In the genomic region with DNA sequence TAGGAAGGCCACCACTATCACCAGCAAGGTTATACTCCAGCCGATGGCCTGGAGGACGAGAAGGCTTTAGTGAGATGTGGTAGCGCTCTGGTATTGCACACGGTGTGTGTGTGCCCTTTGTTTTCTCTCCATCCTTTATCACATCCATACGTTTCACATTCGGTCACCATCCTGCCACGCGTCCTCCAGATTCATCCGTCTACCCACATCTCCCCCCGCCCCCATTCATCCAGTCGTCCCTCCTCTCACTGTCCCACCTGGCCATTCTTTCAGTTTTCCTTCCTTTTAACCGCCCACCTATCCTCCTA, we compare ENCODE assay signal across 10 mouse cellular contexts. TPM values are rescaled to one million over a fixed set of nuclear protein-coding genes. Genes with fewer than 3 reads are reported as not detected.
DNase-seq lines count a peak whose midpoint lies in the region; ATAC-seq and TF ChIP-seq lines count a peak whose summit lies in the region.
"Had no signal": no experiment of that assay in that cellular context is flagged by ENCODE, and none has a peak within 500 bp of the region (broad histone marks: within the 10 kb centered on the region; RNA-seq: fewer than 3 reads in every experiment).

No protein-coding gene starts in this region.

- TF ChIP-seq EP300 in heart, adult 2 months (IDR thresholded peaks at IDR 0.05; ENCODE audit: insufficient read depth, low read depth, low read length), result no peak

- TF ChIP-seq CTCF in heart, adult 2 months (IDR thresholded peaks at IDR 0.05), result no peak

- H3K4me2 ChIP-seq in heart, embryonic 15.5 days, result peak overlapping the region; percentile 59
- H3K4me2 ChIP-seq in hindbrain, embryonic 12.5 days (replicated peaks), result peak overlapping the region; percentile 53
- peak overlapping the region; percentile 52 for H3K4me2 ChIP-seq in midbrain, embryonic 12.5 days (replicated peaks)

- no peak for TF ChIP-seq POLR2A in heart, adult 2 months (IDR thresholded peaks at IDR 0.05; ENCODE audit: insufficient read depth, low read depth, low read length)

- intact Hi-C loops in heart, adult 2 months (cut with DNase I), result no loop called here

- H3K27me3 ChIP-seq in heart, embryonic 15.5 days, result peaks cover 19% of the 10 kb centered on the region
- H3K27me3 ChIP-seq in heart, adult 2 months (ENCODE audit: control insufficient read depth, insufficient read depth, low read length), result no peaks in the 10 kb centered on the region; the same call in 1 of the 2 replicates
- peaks cover 45% of the 10 kb centered on the region for H3K27me3 ChIP-seq in embryonic facial prominence, embryonic 10.5 days (replicated peaks; ENCODE audit: low read depth, poor library complexity, severe bottlenecking)
- H3K27me3 ChIP-seq in hindbrain, embryonic 12.5 days, result peaks cover 20% of the 10 kb centered on the region; the same call in 1 of the 2 replicates
- H3K27me3 ChIP-seq in midbrain, embryonic 12.5 days, result peaks cover 19% of the 10 kb centered on the region

- no peak for ATAC-seq in heart, embryonic 15.5 days (replicated peaks; ENCODE audit: insufficient number of reproducible peaks, insufficient read depth, low FRiP score, low read depth)
- no peak for ATAC-seq in hindbrain, embryonic 12.5 days (ENCODE audit: low FRiP score)
- ATAC-seq in midbrain, embryonic 12.5 days (ENCODE audit: low FRiP score, low read depth), result no peak
- ATAC-seq: CD4-positive, CD25-positive, alpha-beta regulatory T cell, adult 4 months had no signal

- no peak overlapping the region for H3K27ac ChIP-seq in heart, embryonic 15.5 days
- no peak overlapping the region for H3K27ac ChIP-seq in heart, adult 2 months
- peak overlapping the region; percentile 5; the same call in 1 of the 2 replicates for H3K27ac ChIP-seq in embryonic facial prominence, embryonic 10.5 days (replicated peaks)
- H3K27ac ChIP-seq in hindbrain, embryonic 12.5 days, result no peak overlapping the region
- no peak overlapping the region for H3K27ac ChIP-seq in midbrain, embryonic 12.5 days (replicated peaks)

- H3K4me3 ChIP-seq in heart, embryonic 15.5 days, result peak overlapping the region; percentile 34
- no peak overlapping the region for H3K4me3 ChIP-seq in heart, adult 2 months
- H3K4me3 ChIP-seq in embryonic facial prominence, embryonic 10.5 days, result peak overlapping the region; percentile 52
- peak overlapping the region; percentile 28; the same call in 1 of the 2 replicates for H3K4me3 ChIP-seq in hindbrain, embryonic 12.5 days
- peak overlapping the region; percentile 35 for H3K4me3 ChIP-seq in midbrain, embryonic 12.5 days

- H3K4me1 ChIP-seq in heart, embryonic 15.5 days (replicated peaks), result peaks cover 10% of the 10 kb centered on the region
- H3K4me1 ChIP-seq in heart, adult 2 months (ENCODE audit: control insufficient read depth, insufficient read depth, low read length), result no peaks in the 10 kb centered on the region
- peaks cover 21% of the 10 kb centered on the region for H3K4me1 ChIP-seq in embryonic facial prominence, embryonic 10.5 days
- H3K4me1 ChIP-seq in hindbrain, embryonic 12.5 days, result 0 out of 2 replicates have a peak, but pooled peaks cover 4% of the 10 kb centered on the region
- no peaks in the 10 kb centered on the region for H3K4me1 ChIP-seq in midbrain, embryonic 12.5 days

- no peaks in the 10 kb centered on the region for H3K9me3 ChIP-seq in heart, embryonic 15.5 days (replicated peaks)
- H3K9me3 ChIP-seq in embryonic facial prominence, embryonic 10.5 days, result no peaks in the 10 kb centered on the region
- H3K9me3 ChIP-seq in hindbrain, embryonic 12.5 days (replicated peaks), result no peaks in the 10 kb centered on the region
- no peaks in the 10 kb centered on the region for H3K9me3 ChIP-seq in midbrain, embryonic 12.5 days

- H3K79me2 ChIP-seq in heart, adult 2 months (replicated peaks; ENCODE audit: control insufficient read depth, insufficient read depth, low read length), result no peaks in the 10 kb centered on the region

- WGBS in heart, embryonic 15.5 days, result 62% methylated on average over 12 of the region's 12 CpGs
- WGBS in heart, adult 2 months, result 61% methylated on average over 12 of the region's 12 CpGs
- 55% methylated on average over 12 of the region's 12 CpGs for WGBS in embryonic facial prominence, embryonic 10.5 days
- 63% methylated on average over 12 of the region's 12 CpGs for WGBS in hindbrain, embryonic 12.5 days
- 66% methylated on average over 12 of the region's 12 CpGs for WGBS in midbrain, embryonic 12.5 days

- no peak overlapping the region; the same call in 1 of the 2 replicates for H3K9ac ChIP-seq in heart, embryonic 15.5 days
- H3K9ac ChIP-seq in heart, adult 2 months (ENCODE audit: low read depth, low read length), result no peak overlapping the region
- no peak overlapping the region for H3K9ac ChIP-seq in hindbrain, embryonic 12.5 days
- peak overlapping the region; percentile 7; the same call in 1 of the 2 replicates for H3K9ac ChIP-seq in midbrain, embryonic 12.5 days (replicated peaks)

- no peak for DNase-seq in heart, adult 2 months
- no peak for DNase-seq in embryonic facial prominence, embryonic 10.5 days (ENCODE audit: low spot score)
- DNase-seq in left cerebral cortex, adult 9 months (ENCODE audit: low spot score in 2 of 2), result no peak
- no peak for DNase-seq in layer of hippocampus, adult 18-20 months (ENCODE audit: low spot score in 2 of 2)
- DNase-seq in thymus, adult 18-20 months, result no peak
- DNase-seq: lung, postnatal 10 days had no signal

- no peaks in the 10 kb centered on the region for H3K36me3 ChIP-seq in heart, embryonic 15.5 days
- no peaks in the 10 kb centered on the region for H3K36me3 ChIP-seq in heart, adult 2 months (ENCODE audit: control insufficient read depth, insufficient read depth, low read length)
- H3K36me3 ChIP-seq in embryonic facial prominence, embryonic 10.5 days (replicated peaks), result no peaks in the 10 kb centered on the region
- no peaks in the 10 kb centered on the region for H3K36me3 ChIP-seq in hindbrain, embryonic 12.5 days
- no peaks in the 10 kb centered on the region for H3K36me3 ChIP-seq in midbrain, embryonic 12.5 days

RNA-seq across cellular contexts. Expression of gene Calhm3, which starts 5.5 kb away (rescaled TPM):
- polyA plus RNA-seq in heart, embryonic 15.5 days (2015; fragmentation: Nextera tagmentation; extraction: Ambion mirVana), result not detected in 2 replicates
- total RNA-seq in heart, adult 2 months (2021), result not detected
- not detected in 2 replicates for polyA plus RNA-seq in heart, adult 2 months (2012; rRNA removed)
- polyA plus RNA-seq in embryonic facial prominence, embryonic 10.5 days (2016; fragmentation: Nextera tagmentation; extraction: Ambion mirVana), result not detected in 2 replicates
- polyA plus RNA-seq in hindbrain, embryonic 12.5 days (2016; fragmentation: Nextera tagmentation; extraction: Ambion mirVana), result not detected in 2 replicates
- polyA plus RNA-seq in midbrain, embryonic 12.5 days (2016; fragmentation: Nextera tagmentation; extraction: Ambion mirVana), result not detected in 2 replicates
- not detected for total RNA-seq in layer of hippocampus, adult 18-20 months (2021)
- polyA plus RNA-seq: CD4-positive, CD25-positive, alpha-beta regulatory T cell, adult 4 months had no signal

RNA-seq across cellular contexts. Expression of gene Calhm1, which starts 8.0 kb away (rescaled TPM):
- not detected in 2 replicates for polyA plus RNA-seq in heart, embryonic 15.5 days (2015; fragmentation: Nextera tagmentation; extraction: Ambion mirVana)
- total RNA-seq in heart, adult 2 months (2021), result not detected
- polyA plus RNA-seq in heart, adult 2 months (2012; rRNA removed), result not detected in 2 replicates
- polyA plus RNA-seq in embryonic facial prominence, embryonic 10.5 days (2016; fragmentation: Nextera tagmentation; extraction: Ambion mirVana), result not detected in 2 replicates
- polyA plus RNA-seq in hindbrain, embryonic 12.5 days (2016; fragmentation: Nextera tagmentation; extraction: Ambion mirVana), result not detected in 2 replicates
- not detected in 2 replicates for polyA plus RNA-seq in midbrain, embryonic 12.5 days (2016; fragmentation: Nextera tagmentation; extraction: Ambion mirVana)
- not detected for total RNA-seq in layer of hippocampus, adult 18-20 months (2021)
- polyA plus RNA-seq: CD4-positive, CD25-positive, alpha-beta regulatory T cell, adult 4 months had no signal

RNA-seq across cellular contexts. Expression of gene Calhm2, which starts 13.9 kb away (rescaled TPM):
- 4.6 and 6.5 TPM in 2 replicates for polyA plus RNA-seq in heart, embryonic 15.5 days (2015; fragmentation: Nextera tagmentation; extraction: Ambion mirVana)
- 1 to 10 TPM; 3.7 to 4.5 TPM for total RNA-seq in heart, adult 2 months (2021)
- 7.1 and 7.5 TPM in 2 replicates for polyA plus RNA-seq in heart, adult 2 months (2012; rRNA removed)
- polyA plus RNA-seq in embryonic facial prominence, embryonic 10.5 days (2016; fragmentation: Nextera tagmentation; extraction: Ambion mirVana), result 2.8 TPM in 2 replicates
- 2.2 and 2.6 TPM in 2 replicates for polyA plus RNA-seq in hindbrain, embryonic 12.5 days (2016; fragmentation: Nextera tagmentation; extraction: Ambion mirVana)
- 1.3 and 2.3 TPM in 2 replicates for polyA plus RNA-seq in midbrain, embryonic 12.5 days (2016; fragmentation: Nextera tagmentation; extraction: Ambion mirVana)
- 1 to 10 TPM; 5.4 to 6.3 TPM for total RNA-seq in layer of hippocampus, adult 18-20 months (2021)

RNA-seq across cellular contexts. Expression of gene Neurl1a, which starts 26.6 kb away (rescaled TPM):
- polyA plus RNA-seq in heart, embryonic 15.5 days (2015; fragmentation: Nextera tagmentation; extraction: Ambion mirVana), result 1.2 and 2.3 TPM in 2 replicates
- total RNA-seq in heart, adult 2 months (2021), result 1 to 10 TPM; 1.5 to 1.7 TPM
- polyA plus RNA-seq in heart, adult 2 months (2012; rRNA removed), result 1.1 and 2.5 TPM in 2 replicates
- polyA plus RNA-seq in embryonic facial prominence, embryonic 10.5 days (2016; fragmentation: Nextera tagmentation; extraction: Ambion mirVana), result 6.4 TPM in 2 replicates
- polyA plus RNA-seq in hindbrain, embryonic 12.5 days (2016; fragmentation: Nextera tagmentation; extraction: Ambion mirVana), result 7.4 and 7.9 TPM in 2 replicates
- polyA plus RNA-seq in midbrain, embryonic 12.5 days (2016; fragmentation: Nextera tagmentation; extraction: Ambion mirVana), result 4.8 and 5.2 TPM in 2 replicates
- 100 to 1,000 TPM; 194 to 204 TPM for total RNA-seq in layer of hippocampus, adult 18-20 months (2021)
